Mouse (Mus musculus) activated CD4-positive, CD25-positive, alpha-beta regulatory T cell, adult 9 weeks (primary cell): ENCODE results near the gene Amer3. TPM values are rescaled to one million over a fixed set of nuclear protein-coding genes. Genes with fewer than 3 reads are reported as not detected.

ENCODE experiments used
- polyA plus RNA-seq: library from polyadenylated mRNA; unstranded; fragments of 100-300 nt; shearing (Covaris generic); gene quantifications from one replicate; pipeline ENCODE4 v1.2.1, GENCODE M21; 2017

Gene Amer3
- not detected for polyA plus RNA-seq

GRCm38 (mm10) chr1:34578851-34579781, at the start of gene Amer3:
TSS of gene Amer3 (plus strand) at chr1:34579657.

DNA sequence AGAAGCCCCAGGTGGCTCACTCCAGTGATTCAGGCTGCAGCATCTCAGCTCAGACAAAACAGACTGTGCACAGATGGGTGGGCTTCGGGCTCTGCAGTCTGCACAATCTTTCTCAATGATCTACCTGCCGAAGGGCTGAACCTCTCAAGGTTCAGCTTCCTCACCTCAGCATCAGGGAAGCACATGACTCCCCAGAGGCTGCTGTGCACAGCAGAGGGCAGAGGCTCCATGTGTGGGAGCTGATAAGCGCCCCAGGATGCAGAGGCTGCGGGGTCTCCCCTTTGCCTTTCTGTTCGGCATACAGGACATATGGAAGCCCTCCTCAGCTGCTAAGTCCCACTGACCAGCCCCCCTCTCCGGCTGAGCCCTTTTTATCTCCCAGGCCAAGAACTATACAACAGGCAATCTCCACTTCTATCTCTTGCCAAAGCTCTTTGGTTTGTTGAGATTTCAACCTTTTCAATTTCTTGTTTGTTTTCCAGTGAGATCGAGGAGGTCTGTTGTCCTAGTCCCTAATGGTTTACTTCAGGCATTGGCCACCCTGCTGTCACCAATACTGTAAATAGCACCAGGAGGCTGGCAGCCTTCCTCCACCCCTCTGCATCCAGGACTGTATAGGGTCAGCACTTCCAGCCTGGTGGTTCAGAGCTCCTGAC, 44.3 kb upstream of the Amer3 start, which contains the start of gene Cfc1:
Gene Cfc1 (plus strand): TSS at position 606 of the 656 bp plus-strand sequence.

GRCm38 (mm10) chr1:34560843-34561242, 18.6 kb upstream of the Amer3 start, which contains the start of gene Prss40:
TSS of gene Prss40 (minus strand) at chr1:34560943.

Other genes starting within 250 kb of the Amer3 start
- 50.1 TPM for gene Ccdc115, start 140.0 kb upstream of the Amer3 start, polyA plus RNA-seq
- gene Imp4, start 139.8 kb upstream of the Amer3 start, polyA plus RNA-seq: 158 TPM
- gene Ptpn18, start 119.9 kb upstream of the Amer3 start, polyA plus RNA-seq: 300 TPM
- gene Prss39, start 81.2 kb upstream of the Amer3 start, polyA plus RNA-seq: 0.38 TPM
- not detected for gene Cfc1, start 44.0 kb upstream of the Amer3 start, polyA plus RNA-seq
- not detected for gene Prss40, start 18.7 kb upstream of the Amer3 start, polyA plus RNA-seq